Mouse (Mus musculus) megakaryocyte, embryonic 14.5 days (primary cell): ENCODE results near the gene Atp5h. TPM values are rescaled to one million over a fixed set of nuclear protein-coding genes. Genes with fewer than 3 reads are reported as not detected.

ENCODE experiments used
- H3K27me3 ChIP-seq: replicated peaks from 2 replicates; pipeline ENCODE3; 2012; ENCODE audit warnings: inconsistent platforms
- H3K36me3 ChIP-seq: replicated peaks from 2 replicates; pipeline ENCODE3; 2012; ENCODE audit warnings: low read length, inconsistent platforms, mixed read lengths
- H3K4me1 ChIP-seq: 2 replicates; pipeline ENCODE4 v1.6.1; 2012; ENCODE audit warnings: inconsistent platforms
- H3K4me3 ChIP-seq: replicated peaks from 2 replicates; pipeline ENCODE3; 2012; ENCODE audit warnings: moderate library complexity, mild to moderate bottlenecking, inconsistent platforms
- H3K9me3 ChIP-seq: 2 replicates; pipeline ENCODE4 v1.6.1; 2012; ENCODE audit warnings: inconsistent platforms
- FLI1 ChIP-seq: IDR thresholded peaks from 2 replicates; pipeline ENCODE4 v1.6.1; 2012; ENCODE audit warnings: low read length, inconsistent platforms, mixed read lengths
- GATA1 ChIP-seq: IDR thresholded peaks from 3 replicates; pipeline ENCODE4 v1.6.1; 2012; ENCODE audit warnings: mixed read lengths, low read length, inconsistent platforms, borderline replicate concordance
- polyA plus RNA-seq: library from polyadenylated mRNA; stranded (reverse); fragments of >175 nt; gene quantifications from 2 replicates; pipeline ENCODE4 v1.2.3, GENCODE M21; 2012; ENCODE audit warnings: low replicate concordance; ENCODE audit not compliant: insufficient read depth

The Atp5h gene
- polyA plus RNA-seq, 1 experiment = 109 TPM

GRCm38 (mm10) chr11:115439326-115439725 is 19.6 kb upstream of the Atp5h start:
- no peak for TF ChIP-seq GATA1
- TF ChIP-seq FLI1 = no peak

GRCm38 (mm10) chr11:115437571-115438122 is 17.9 kb upstream of the Atp5h start:
- Histone ChIP-seq H3K4me3 (no peak overlapping the region), H3K36me3 (peaks cover 3% of the 10 kb centered on the region), H3K4me1 (peaks cover 19% of the 10 kb centered on the region), H3K27me3 (peaks cover 89% of the 10 kb centered on the region), H3K9me3 (peaks cover 20% of the 10 kb centered on the region)
- no peak for TF ChIP-seq GATA1
- TF ChIP-seq FLI1 = no peak

More at GRCm38 (mm10) chr11:115439326-115439725, 19.6 kb upstream of the Atp5h start:
- peaks cover 19% of the 10 kb centered on the region for H3K4me1 ChIP-seq
- no peaks in the 10 kb centered on the region for H3K36me3 ChIP-seq
- peaks cover 23% of the 10 kb centered on the region for H3K9me3 ChIP-seq
- peaks cover 90% of the 10 kb centered on the region for H3K27me3 ChIP-seq
- H3K4me3 ChIP-seq = no peak overlapping the region

GRCm38 (mm10) chr11:115435596-115436337 is 16.0 kb upstream of the Atp5h start:
- peaks cover 80% of the 10 kb centered on the region for H3K27me3 ChIP-seq
- H3K4me3 ChIP-seq = peak overlapping the region; percentile 10
- peaks cover 19% of the 10 kb centered on the region for H3K4me1 ChIP-seq
- TF ChIP-seq FLI1 = no peak
- no peak for TF ChIP-seq GATA1
- H3K9me3 ChIP-seq = peaks cover 14% of the 10 kb centered on the region
- H3K36me3 ChIP-seq = peaks cover 22% of the 10 kb centered on the region

- TF ChIP-seq GATA1 = no peak
- TF ChIP-seq FLI1 = no peak
- H3K27me3 ChIP-seq = peaks cover 61% of the 10 kb centered on the region
- H3K4me3 ChIP-seq = no peak overlapping the region
- H3K4me1 ChIP-seq = peaks cover 25% of the 10 kb centered on the region
- H3K36me3 ChIP-seq = peaks cover 46% of the 10 kb centered on the region
- H3K9me3 ChIP-seq = no peaks in the 10 kb centered on the region
These were observed 13.6 kb upstream of the Atp5h start for GRCm38 (mm10) chr11:115433342-115433741.

GRCm38 (mm10) chr11:115432814-115433213 is 13.1 kb upstream of the Atp5h start:
- Histone ChIP-seq H3K9me3 (no peaks in the 10 kb centered on the region), H3K27me3 (peaks cover 56% of the 10 kb centered on the region), H3K36me3 (peaks cover 51% of the 10 kb centered on the region), H3K4me3 (no peak overlapping the region), H3K4me1 (peaks cover 30% of the 10 kb centered on the region)
- TF ChIP-seq FLI1 (no peak), GATA1 (no peak)

GRCm38 (mm10) chr11:115430561-115430960 is 10.8 kb upstream of the Atp5h start:
- peaks cover 33% of the 10 kb centered on the region for H3K27me3 ChIP-seq
- H3K4me3 ChIP-seq = no peak overlapping the region
- TF ChIP-seq FLI1 (no peak), GATA1 (no peak)
- H3K4me1 ChIP-seq = peaks cover 19% of the 10 kb centered on the region
- peaks cover 74% of the 10 kb centered on the region for H3K36me3 ChIP-seq
- no peaks in the 10 kb centered on the region for H3K9me3 ChIP-seq

GRCm38 (mm10) chr11:115429307-115429706 is 9.5 kb upstream of the Atp5h start:
- H3K4me3 ChIP-seq = no peak overlapping the region
- H3K36me3 ChIP-seq = peaks cover 86% of the 10 kb centered on the region
- peaks cover 15% of the 10 kb centered on the region for H3K4me1 ChIP-seq
- no peaks in the 10 kb centered on the region for H3K9me3 ChIP-seq
- peaks cover 22% of the 10 kb centered on the region for H3K27me3 ChIP-seq
- no peak for TF ChIP-seq GATA1
- TF ChIP-seq FLI1 = no peak

- Histone ChIP-seq H3K4me3 (no peak overlapping the region), H3K4me1 (peaks cover 20% of the 10 kb centered on the region), H3K36me3 (peaks cover 89% of the 10 kb centered on the region), H3K9me3 (no peaks in the 10 kb centered on the region), H3K27me3 (peaks cover 7% of the 10 kb centered on the region)
- TF ChIP-seq FLI1 = no peak
- no peak for TF ChIP-seq GATA1
These were observed 7.9 kb upstream of the Atp5h start for GRCm38 (mm10) chr11:115427482-115428331.

GRCm38 (mm10) chr11:115425671-115426070 is 5.9 kb upstream of the Atp5h start:
- H3K4me3 ChIP-seq = no peak overlapping the region
- no peaks in the 10 kb centered on the region for H3K9me3 ChIP-seq
- H3K36me3 ChIP-seq = peaks cover 74% of the 10 kb centered on the region
- TF ChIP-seq GATA1 = no peak
- H3K27me3 ChIP-seq = no peaks in the 10 kb centered on the region
- peaks cover 40% of the 10 kb centered on the region for H3K4me1 ChIP-seq

- H3K36me3 ChIP-seq = peaks cover 64% of the 10 kb centered on the region
- H3K4me1 ChIP-seq = peaks cover 42% of the 10 kb centered on the region
- H3K4me3 ChIP-seq = no peak overlapping the region
- no peaks in the 10 kb centered on the region for H3K27me3 ChIP-seq
- TF ChIP-seq GATA1 (no peak), FLI1 (no peak)
- no peaks in the 10 kb centered on the region for H3K9me3 ChIP-seq
These were observed 4.9 kb upstream of the Atp5h start for GRCm38 (mm10) chr11:115424666-115425065.

- Histone ChIP-seq H3K4me3 (no peak overlapping the region), H3K36me3 (peaks cover 49% of the 10 kb centered on the region), H3K27me3 (no peaks in the 10 kb centered on the region), H3K4me1 (peaks cover 46% of the 10 kb centered on the region), H3K9me3 (no peaks in the 10 kb centered on the region)
- no peak for TF ChIP-seq GATA1
- no peak for TF ChIP-seq FLI1
These were observed 3.3 kb upstream of the Atp5h start for GRCm38 (mm10) chr11:115423091-115423490.
